In the genomic region with DNA sequence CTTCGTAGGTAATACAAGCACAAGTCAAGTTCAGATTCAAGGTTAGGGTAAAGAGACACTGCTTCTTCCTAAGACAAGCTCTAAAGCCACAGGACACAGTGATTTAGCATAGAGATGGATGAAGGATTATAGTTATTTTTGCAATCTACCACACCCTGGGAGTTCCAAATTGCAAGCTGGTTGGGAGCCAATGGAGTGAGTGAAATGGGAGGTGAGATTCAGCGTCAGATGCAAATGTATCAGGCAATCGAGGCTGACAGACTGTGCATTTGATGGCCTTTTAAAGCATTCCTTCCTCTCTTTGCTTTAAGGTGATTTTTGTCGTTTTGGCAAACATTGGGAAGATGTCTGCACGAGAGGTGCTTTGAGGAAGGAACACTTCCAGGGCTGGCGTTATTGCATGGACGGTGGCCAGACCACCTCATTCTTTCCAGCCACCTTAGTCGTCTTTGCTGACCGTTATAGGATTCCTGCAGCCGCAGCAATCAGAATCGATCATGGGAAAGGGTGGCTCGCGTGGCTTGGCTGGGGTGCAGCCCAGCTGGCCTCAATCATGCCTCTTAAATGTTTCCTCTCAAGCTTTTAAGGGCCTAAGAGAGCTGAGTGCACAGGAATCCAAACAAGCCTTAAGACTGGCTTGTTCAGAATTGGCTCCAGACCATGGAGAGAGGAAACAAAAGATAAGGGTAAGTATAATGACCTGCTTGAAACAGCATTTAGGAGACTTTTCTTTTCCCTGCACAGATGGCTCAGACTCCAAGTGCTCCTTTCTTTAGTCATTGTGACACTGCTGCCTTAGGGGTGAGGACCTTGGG, we compare ENCODE assay signal across 14 mouse cellular contexts.
DNase-seq lines count a peak whose midpoint lies in the region; ATAC-seq and TF ChIP-seq lines count a peak whose summit lies in the region.
"Had no signal": no experiment of that assay in that cellular context is flagged by ENCODE, and none has a peak within 500 bp of the region (broad histone marks: within the 10 kb centered on the region; RNA-seq: fewer than 3 reads in every experiment).

No protein-coding gene starts in this region.

- no peak overlapping the region for H3K4me3 ChIP-seq in forebrain, embryonic 14.5 days (ENCODE audit: low read depth, low read length)
- no peak overlapping the region for H3K4me3 ChIP-seq in forebrain, postnatal 0 days (ENCODE audit: low read depth, low read length)
- peak overlapping the region; percentile 3; the same call in 1 of the 2 replicates for H3K4me3 ChIP-seq in midbrain, embryonic 10.5 days
- no peak overlapping the region for H3K4me3 ChIP-seq in midbrain, embryonic 15.5 days
- no peak overlapping the region for H3K4me3 ChIP-seq in limb, embryonic 10.5 days
- H3K4me3 ChIP-seq: embryonic facial prominence, embryonic 12.5 days; heart, adult 2 months; neural tube, embryonic 13.5 days had no signal

- ATAC-seq in forebrain, embryonic 14.5 days = peak; percentile 52
- ATAC-seq in forebrain, postnatal 0 days = no peak
- ATAC-seq in midbrain, embryonic 15.5 days (replicated peaks) = no peak
- ATAC-seq: Patski had no signal

- no peak overlapping the region for H3K27ac ChIP-seq in forebrain, embryonic 14.5 days (ENCODE audit: low read depth, low read length)
- H3K27ac ChIP-seq in forebrain, postnatal 0 days (ENCODE audit: low read depth, low read length) = no peak overlapping the region
- peak overlapping the region; percentile 57; the same call in 1 of the 2 replicates for H3K27ac ChIP-seq in midbrain, embryonic 10.5 days (replicated peaks)
- no peak overlapping the region for H3K27ac ChIP-seq in midbrain, embryonic 15.5 days
- peak overlapping the region; percentile 68; the same call in 1 of the 2 replicates for H3K27ac ChIP-seq in limb, embryonic 10.5 days
- H3K27ac ChIP-seq: embryonic facial prominence, embryonic 12.5 days; heart, adult 2 months; neural tube, embryonic 13.5 days had no signal

- peaks cover 8% of the 10 kb centered on the region for H3K9me3 ChIP-seq in forebrain, embryonic 14.5 days (replicated peaks; ENCODE audit: control insufficient read depth, low read length)
- no peaks in the 10 kb centered on the region for H3K9me3 ChIP-seq in forebrain, postnatal 0 days (ENCODE audit: low read length)
- peaks cover 15% of the 10 kb centered on the region for H3K9me3 ChIP-seq in midbrain, embryonic 10.5 days (replicated peaks)
- H3K9me3 ChIP-seq in midbrain, embryonic 15.5 days = peaks cover 5% of the 10 kb centered on the region; the same call in 1 of the 2 replicates
- H3K9me3 ChIP-seq in limb, embryonic 10.5 days (replicated peaks) = no peaks in the 10 kb centered on the region

- no peak overlapping the region for H3K4me2 ChIP-seq in forebrain, embryonic 14.5 days (ENCODE audit: low read length)
- no peak overlapping the region for H3K4me2 ChIP-seq in forebrain, postnatal 0 days (ENCODE audit: low read depth)
- no peak overlapping the region for H3K4me2 ChIP-seq in midbrain, embryonic 15.5 days
- H3K4me2 ChIP-seq: embryonic facial prominence, embryonic 12.5 days; neural tube, embryonic 13.5 days had no signal

- H3K9ac ChIP-seq in forebrain, embryonic 14.5 days (ENCODE audit: low read length) = no peak overlapping the region
- no peak overlapping the region for H3K9ac ChIP-seq in forebrain, postnatal 0 days
- no peak overlapping the region for H3K9ac ChIP-seq in midbrain, embryonic 15.5 days
- H3K9ac ChIP-seq: embryonic facial prominence, embryonic 12.5 days; neural tube, embryonic 13.5 days had no signal

- 19% methylated on average over 13 of the region's 13 CpGs for WGBS in forebrain, embryonic 14.5 days
- 16% methylated on average over 13 of the region's 13 CpGs for WGBS in forebrain, postnatal 0 days
- WGBS in midbrain, embryonic 10.5 days = 40% methylated on average over 13 of the region's 13 CpGs
- 31% methylated on average over 13 of the region's 13 CpGs for WGBS in midbrain, embryonic 15.5 days
- 30% methylated on average over 13 of the region's 13 CpGs for WGBS in limb, embryonic 10.5 days

- peak; percentile 51 for DNase-seq in forebrain, embryonic 14.5 days (ENCODE audit: low spot score)
- DNase-seq in forebrain, postnatal 0 days = no peak
- DNase-seq in midbrain, embryonic 10.5 days (ENCODE audit: low spot score) = peak; percentile 33
- DNase-seq in limb, embryonic 10.5 days (ENCODE audit: low spot score) = peak; percentile 49
- peak; percentile 80 for DNase-seq in lung, postnatal 36 days
- no peak for DNase-seq in adrenal gland, adult 8-10 months
- DNase-seq in adipocyte (ENCODE audit: low spot score) = no peak
- DNase-seq: B cell, adult 2 months; heart, adult 2 months; kidney, adult 11 months had no signal

- H3K36me3 ChIP-seq in forebrain, embryonic 14.5 days (ENCODE audit: control insufficient read depth, insufficient read depth, low read length) = no peaks in the 10 kb centered on the region
- no peaks in the 10 kb centered on the region for H3K36me3 ChIP-seq in forebrain, postnatal 0 days (ENCODE audit: insufficient read depth)
- H3K36me3 ChIP-seq in midbrain, embryonic 10.5 days = no peaks in the 10 kb centered on the region
- H3K36me3 ChIP-seq in midbrain, embryonic 15.5 days (replicated peaks) = no peaks in the 10 kb centered on the region
- no peaks in the 10 kb centered on the region for H3K36me3 ChIP-seq in limb, embryonic 10.5 days
- H3K36me3 ChIP-seq: embryonic facial prominence, embryonic 12.5 days; neural tube, embryonic 13.5 days had no signal

- TF ChIP-seq CTCF in forebrain, postnatal 0 days (IDR thresholded peaks at IDR 0.05; ENCODE audit: low read depth) = no peak

- no peaks in the 10 kb centered on the region for H3K27me3 ChIP-seq in forebrain, embryonic 14.5 days (replicated peaks; ENCODE audit: control insufficient read depth, insufficient read depth, low read length)
- no peaks in the 10 kb centered on the region for H3K27me3 ChIP-seq in forebrain, postnatal 0 days (ENCODE audit: insufficient read depth, low read length)
- peaks cover 66% of the 10 kb centered on the region for H3K27me3 ChIP-seq in midbrain, embryonic 10.5 days (ENCODE audit: low read depth, poor library complexity, severe bottlenecking)
- H3K27me3 ChIP-seq in midbrain, embryonic 15.5 days (replicated peaks) = no peaks in the 10 kb centered on the region; the same call in 1 of the 2 replicates
- no peaks in the 10 kb centered on the region for H3K27me3 ChIP-seq in limb, embryonic 10.5 days (ENCODE audit: low read depth, poor library complexity, severe bottlenecking)
- H3K27me3 ChIP-seq: embryonic facial prominence, embryonic 12.5 days had no signal

- peaks cover 8% of the 10 kb centered on the region for H3K4me1 ChIP-seq in forebrain, embryonic 14.5 days (ENCODE audit: control insufficient read depth, insufficient read depth, low read length)
- no peaks in the 10 kb centered on the region; the same call in 1 of the 2 replicates for H3K4me1 ChIP-seq in forebrain, postnatal 0 days (ENCODE audit: insufficient read depth)
- H3K4me1 ChIP-seq in midbrain, embryonic 10.5 days = peaks cover 27% of the 10 kb centered on the region
- H3K4me1 ChIP-seq in midbrain, embryonic 15.5 days = 0 out of 2 replicates have a peak, but pooled peaks cover 4% of the 10 kb centered on the region
- H3K4me1 ChIP-seq in limb, embryonic 10.5 days = peaks cover 23% of the 10 kb centered on the region

Comparison
In these comparisons a context has a peak if more than half of its experiments do, and no peak if none do; other contexts are left out.
1. DNase-seq: peak in forebrain, embryonic 14.5 days (single experiment), midbrain, embryonic 10.5 days (single experiment), limb, embryonic 10.5 days (single experiment) and lung, postnatal 36 days (single experiment); none in forebrain, postnatal 0 days (single experiment), adrenal gland, adult 8-10 months (single experiment) and adipocyte (single experiment).
2. H3K27ac ChIP-seq: peak in midbrain, embryonic 10.5 days (single experiment) and limb, embryonic 10.5 days (single experiment); none in forebrain, embryonic 14.5 days (single experiment), forebrain, postnatal 0 days (single experiment) and midbrain, embryonic 15.5 days (single experiment).